Mouse (Mus musculus): Measurements from ENCODE around the gene Zfp62. TPM values are rescaled to one million over a fixed set of nuclear protein-coding genes. Genes with fewer than 3 reads are reported as not detected.

Zfp62 gene
- 10 to 100 TPM; 49.5 to 55.2 TPM for polyA plus RNA-seq (2017; shearing (Covaris generic))

DNA sequence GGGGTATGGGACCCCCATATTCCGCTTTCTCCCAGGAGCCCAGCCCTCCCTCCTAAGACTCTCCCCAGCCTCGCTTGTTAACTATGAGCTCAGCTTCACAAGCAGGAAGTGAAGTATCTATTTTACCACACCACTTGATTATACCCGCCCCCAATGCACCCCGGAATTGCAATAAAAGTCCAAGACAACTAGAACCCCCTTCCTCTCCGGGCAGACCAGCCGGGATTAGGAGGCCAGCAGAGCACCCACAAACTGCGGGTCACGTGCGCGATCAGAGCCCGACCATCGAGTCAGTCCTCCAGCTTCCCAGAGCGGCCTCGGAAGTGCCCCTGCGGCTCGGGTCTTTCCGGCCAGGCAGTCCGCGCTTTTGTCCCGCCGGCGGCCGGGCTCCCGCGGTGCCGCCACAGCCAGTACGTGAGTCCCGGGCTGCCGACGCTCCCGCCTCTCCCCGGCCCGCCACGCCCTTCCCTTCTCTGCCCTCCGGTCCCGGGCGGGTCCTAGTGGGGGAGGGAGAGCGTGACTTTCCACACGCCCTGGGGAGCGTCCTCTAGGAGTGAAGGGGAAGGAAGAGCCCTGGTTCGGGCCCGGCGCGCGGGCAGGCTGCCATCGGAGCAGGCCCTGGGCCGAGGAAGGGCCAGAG lies at the start of gene Zfp62:
Gene Zfp62, plus strand, starts transcription at position 164 of the 640 bp plus-strand sequence.

DNA sequence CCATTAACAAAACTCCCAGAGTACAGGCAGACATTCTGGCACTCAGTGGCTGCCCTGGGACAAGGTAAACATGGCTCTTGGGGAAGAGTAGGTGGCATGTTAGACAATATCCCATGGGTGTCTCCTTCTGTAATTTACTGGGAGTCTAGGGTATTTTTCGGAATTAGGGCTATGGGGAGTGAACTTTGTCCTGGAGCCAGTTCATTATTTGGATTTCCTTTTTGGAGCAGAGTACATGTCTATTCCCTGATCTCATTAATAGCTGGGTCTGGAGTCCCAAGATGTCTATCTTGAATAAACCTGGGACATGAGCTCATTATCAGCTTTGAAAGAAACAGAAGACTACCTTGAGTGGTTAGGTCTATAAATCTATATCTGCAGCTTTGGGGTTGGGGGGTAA lies 49.0 kb upstream of the Zfp62 start, which contains the start of gene Olfr1394:
Gene Olfr1394, plus strand, starts transcription at position 301 of the 400 bp plus-strand sequence.

DNA sequence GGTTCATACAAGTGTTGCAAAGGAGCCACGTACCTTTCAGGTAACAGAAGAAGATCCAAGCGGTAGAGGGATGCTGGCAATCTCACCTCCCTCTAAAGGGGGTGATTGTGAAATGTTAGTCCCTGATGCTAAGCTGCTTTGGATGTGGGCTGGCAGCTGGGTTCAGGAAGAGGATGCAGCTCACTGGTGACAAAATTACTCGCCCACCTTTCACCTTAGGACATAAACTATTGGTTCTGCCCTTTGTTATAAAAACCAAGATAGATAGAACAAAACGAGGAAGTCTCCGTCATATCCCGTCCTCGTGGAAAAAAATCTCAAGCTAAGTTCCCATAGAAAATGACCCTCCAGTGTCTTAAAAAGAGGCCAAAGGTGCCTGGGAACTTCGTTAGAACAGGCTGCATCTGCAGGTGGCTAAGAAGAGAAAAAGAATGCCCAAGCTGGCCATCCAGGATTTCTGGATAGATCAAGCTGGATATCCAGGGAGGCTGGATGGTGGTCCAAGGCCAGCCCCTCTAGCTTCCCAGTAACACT lies 16.1 kb upstream of the Zfp62 start, which contains the start of gene Btnl9:
Gene Btnl9, minus strand, starts transcription at position 205 of the 534 bp plus-strand sequence.

DNA sequence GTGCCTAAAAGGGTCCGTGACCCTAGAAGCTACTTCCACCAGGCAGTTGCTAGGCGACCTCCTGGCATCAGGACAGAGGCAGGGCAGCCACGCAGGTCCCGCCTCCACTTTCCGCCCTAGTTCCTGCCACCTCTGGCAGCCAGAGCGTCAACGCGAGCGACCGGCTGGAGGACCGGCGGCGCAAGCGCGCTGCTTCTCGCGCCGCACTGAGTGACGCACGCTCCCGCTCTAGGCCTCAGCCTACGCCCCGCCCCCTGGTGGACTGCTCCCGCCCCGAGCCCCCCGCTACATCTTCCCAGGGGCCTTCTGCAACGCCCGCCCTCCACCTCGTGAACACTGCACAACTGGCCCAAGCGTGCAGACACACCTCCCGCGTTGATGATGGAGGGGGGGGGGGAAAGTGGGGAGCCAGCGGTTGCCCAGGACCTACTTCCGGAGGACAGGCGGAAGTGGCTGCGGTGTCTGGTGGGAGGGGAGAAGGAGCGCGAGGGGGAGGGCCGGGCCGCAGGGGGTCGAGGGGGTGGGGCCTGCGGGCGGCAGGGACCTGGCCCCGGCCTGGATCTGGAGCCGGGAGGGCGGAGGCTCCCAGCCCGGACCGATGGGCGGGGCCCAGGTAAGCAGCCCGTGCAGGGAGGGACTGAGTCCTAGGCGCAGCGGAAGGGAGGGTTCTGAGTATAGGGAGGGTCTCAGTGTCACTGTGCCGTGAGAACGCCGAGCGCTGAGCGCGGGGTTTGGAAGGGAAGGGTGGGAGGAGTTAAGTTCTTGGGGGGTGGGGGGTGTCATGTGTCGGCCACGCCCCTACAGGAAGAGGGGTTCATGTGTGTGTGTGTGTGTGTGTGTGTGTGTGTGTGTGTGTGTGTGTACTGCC lies 40.9 kb downstream of the Zfp62 start, which contains the start of gene Mgat1:
Gene Mgat1, plus strand, starts transcription at position 465 of the 868 bp plus-strand sequence.

Other genes starting within 250 kb of the Zfp62 start
- gene Olfr56, start 224.4 kb upstream of the Zfp62 start, polyA plus RNA-seq (2017; shearing (Covaris generic)) = 1 to 10 TPM; 1.3 to 1.4 TPM
- gene 9930111J21Rik1, start 223.9 kb upstream of the Zfp62 start, polyA plus RNA-seq (2017; shearing (Covaris generic)) = 100 to 1,000 TPM; 111 to 163 TPM
- 1 to 10 TPM; 4.8 to 6.1 TPM for gene Gm12185, start 211.1 kb upstream of the Zfp62 start, polyA plus RNA-seq (2017; shearing (Covaris generic))
- gene Tgtp1, start 209.1 kb upstream of the Zfp62 start, polyA plus RNA-seq (2017; shearing (Covaris generic)) = 100 to 1,000 TPM; 236 to 376 TPM
- gene 9930111J21Rik2, start 152.1 kb upstream of the Zfp62 start, polyA plus RNA-seq (2017; shearing (Covaris generic)) = 10 to 100 TPM; 60.5 to 94.4 TPM
- 100 to 1,000 TPM; 342 to 358 TPM for gene Tgtp2, start 139.1 kb upstream of the Zfp62 start, polyA plus RNA-seq (2017; shearing (Covaris generic))
- 100 to 1,000 TPM; 570 to 631 TPM for gene Ifi47, start 126.7 kb upstream of the Zfp62 start, polyA plus RNA-seq (2017; shearing (Covaris generic))
- gene Olfr1396, start 88.4 kb upstream of the Zfp62 start, polyA plus RNA-seq (2017; shearing (Covaris generic)) = under 1 TPM in 1 of 2 experiments, not detected in 1; 0.06 TPM
- gene Olfr1395, start 61.0 kb upstream of the Zfp62 start, polyA plus RNA-seq (2017; shearing (Covaris generic)) = not detected
- gene Olfr1394, start 48.9 kb upstream of the Zfp62 start, polyA plus RNA-seq (2017; shearing (Covaris generic)) = not detected
- not detected for gene Btnl9, start 16.1 kb upstream of the Zfp62 start, polyA plus RNA-seq (2017; shearing (Covaris generic))
- 100 to 1,000 TPM in 1 of 2 experiments, 10 to 100 TPM in 1; 58.6 to 112 TPM for gene Mgat1, start 40.9 kb downstream of the Zfp62 start, polyA plus RNA-seq (2017; shearing (Covaris generic))
- gene Olfr1393, start 75.0 kb downstream of the Zfp62 start, polyA plus RNA-seq (2017; shearing (Covaris generic)) = not detected
- under 1 TPM in 1 of 2 experiments, not detected in 1; 0.05 TPM for gene Olfr1392, start 82.0 kb downstream of the Zfp62 start, polyA plus RNA-seq (2017; shearing (Covaris generic))
- gene Olfr10, start 101.4 kb downstream of the Zfp62 start, polyA plus RNA-seq (2017; shearing (Covaris generic)) = not detected
- not detected for gene Olfr1391, start 119.5 kb downstream of the Zfp62 start, polyA plus RNA-seq (2017; shearing (Covaris generic))
- not detected for gene Olfr1390, start 131.9 kb downstream of the Zfp62 start, polyA plus RNA-seq (2017; shearing (Covaris generic))
- gene Olfr1389, start 219.8 kb downstream of the Zfp62 start, polyA plus RNA-seq (2017; shearing (Covaris generic)) = not detected
- gene Olfr1388, start 233.3 kb downstream of the Zfp62 start, polyA plus RNA-seq (2017; shearing (Covaris generic)) = under 1 TPM in 1 of 2 experiments, not detected in 1; 0.06 TPM